Mouse (Mus musculus) limb, embryonic 14.5 days (tissue): ENCODE results near the gene Tbca. TPM values are rescaled to one million over a fixed set of nuclear protein-coding genes. Genes with fewer than 3 reads are reported as not detected.

Experiments used
- ATAC-seq: fragments of 200-750 bp; cut with Nextera tagmentation; 2 replicates; pipeline ENCODE4 v1.8.0; 2017; ENCODE audit warnings: low read depth, moderate number of reproducible peaks, moderate TSS enrichment; ENCODE audit not compliant: low FRiP score
- DNase-seq: peaks from one replicate; pipeline ENCODE4 v3.0.0-alpha.2; 2015; ENCODE audit warnings: low spot score
- H3K27ac ChIP-seq: fragments of 300-500 bp; sonication (generic); replicated peaks from 2 replicates; pipeline ENCODE4 v1.5.1; 2014; ENCODE audit warnings: low read depth, mild to moderate bottlenecking, low read length, moderate library complexity, mixed read lengths
- H3K27me3 ChIP-seq: fragments of 300-500 bp; sonication (generic); 2 replicates; pipeline ENCODE4 v1.6.1; 2014; ENCODE audit warnings: low read length, mixed read lengths; ENCODE audit not compliant: control insufficient read depth, insufficient read depth
- H3K36me3 ChIP-seq: fragments of 300-500 bp; sonication (generic); 2 replicates; pipeline ENCODE4 v1.6.1; 2014; ENCODE audit warnings: mild to moderate bottlenecking, low read length, moderate library complexity, mixed read lengths; ENCODE audit not compliant: control insufficient read depth, insufficient read depth
- H3K4me1 ChIP-seq: fragments of 300-500 bp; sonication (generic); 2 replicates; pipeline ENCODE4 v1.6.1; 2014; ENCODE audit warnings: antibody characterized with exemption, low read length, mixed read lengths; ENCODE audit not compliant: control insufficient read depth, insufficient read depth
- H3K4me2 ChIP-seq: fragments of 300-500 bp; sonication (generic); replicated peaks from 2 replicates; pipeline ENCODE4 v1.6.1; 2014; ENCODE audit warnings: low read depth, mild to moderate bottlenecking, low read length, moderate library complexity; ENCODE audit not compliant: severe bottlenecking
- H3K4me3 ChIP-seq: fragments of 300-500 bp; sonication (generic); replicated peaks from 2 replicates; pipeline ENCODE4 v1.5.1; 2014; ENCODE audit warnings: low read length
- H3K9ac ChIP-seq: fragments of 300-500 bp; sonication (generic); 2 replicates; pipeline ENCODE4 v1.6.1; 2014; ENCODE audit warnings: mild to moderate bottlenecking, low read depth, low read length, moderate library complexity; ENCODE audit not compliant: severe bottlenecking
- H3K9me3 ChIP-seq: fragments of 300-500 bp; sonication (generic); 2 replicates; pipeline ENCODE4 v1.6.1; 2016; ENCODE audit warnings: low read length; ENCODE audit not compliant: control insufficient read depth
- POLR2A ChIP-seq: fragments of 200-500 bp; IDR thresholded peaks from 2 replicates; pipeline ENCODE4 v1.8.0; 2012; ENCODE audit warnings: inconsistent platforms, mild to moderate bottlenecking, moderate library complexity, borderline replicate concordance; ENCODE audit not compliant: insufficient read depth, insufficient read length; ENCODE audit errors: extremely low read depth
- WGBS: fragments of 180-500 bp; shearing (Covaris S2); extraction: QIAGEN DNeasy Blood & Tissue Kit; methylation state at CpG from one replicate; pipeline ENCODE4 v1.1.7; 2014; 5-methylcytosine and 5-hydroxymethylcytosine counted together
- polyA plus RNA-seq, 2 experiments: library from polyadenylated mRNA; depleted of rRNA in 1 of 2; stranded (reverse) in 1 of 2; unstranded in 1 of 2; fragments of >200 nt; fragmentation: Nextera tagmentation in 1 of 2; extraction: Ambion mirVana in 1 of 2; gene quantifications; 2 replicates each; pipeline versions ENCODE4 v1.2.1 to v1.2.3; 2012 to 2014

Tbca gene
- polyA plus RNA-seq, 2 experiments: 242 to 408 TPM

GRCm38 (mm10) chr13:94885291-94886235 is 96.9 kb downstream of the Tbca start:
- peak overlapping the region; percentile 53 for H3K4me2 ChIP-seq
- no peak overlapping the region for H3K27ac ChIP-seq
- WGBS: 2% methylated on average over 66 of the region's 81 CpGs
- H3K9ac ChIP-seq: peak overlapping the region; percentile 31; the same call in 1 of the 2 replicates
- no peaks in the 10 kb centered on the region for H3K9me3 ChIP-seq
- no peak for TF ChIP-seq POLR2A
- peaks cover 17% of the 10 kb centered on the region for H3K4me1 ChIP-seq
- no peak for DNase-seq
- no peak; the same call in 1 of the 2 replicates for ATAC-seq
- H3K36me3 ChIP-seq: no peaks in the 10 kb centered on the region
- peak overlapping the region; percentile 37 for H3K4me3 ChIP-seq
- H3K27me3 ChIP-seq: peaks cover 86% of the 10 kb centered on the region

Other genes starting within 250 kb of the Tbca start
- gene Otp, start 86.7 kb downstream of the Tbca start, polyA plus RNA-seq (2012; rRNA removed): 0.03 and 0.05 TPM in 2 replicates
- not detected in 2 replicates for gene Otp, start 86.7 kb downstream of the Tbca start, polyA plus RNA-seq (2014; fragmentation: Nextera tagmentation; extraction: Ambion mirVana)
- 17.9 and 20.4 TPM in 2 replicates for gene Wdr41, start 187.4 kb downstream of the Tbca start, polyA plus RNA-seq (2012; rRNA removed)
- gene Wdr41, start 187.4 kb downstream of the Tbca start, polyA plus RNA-seq (2014; fragmentation: Nextera tagmentation; extraction: Ambion mirVana): 24.4 and 26.5 TPM in 2 replicates